8 mouse cellular contexts compared by ENCODE assay signal in the genomic region with DNA sequence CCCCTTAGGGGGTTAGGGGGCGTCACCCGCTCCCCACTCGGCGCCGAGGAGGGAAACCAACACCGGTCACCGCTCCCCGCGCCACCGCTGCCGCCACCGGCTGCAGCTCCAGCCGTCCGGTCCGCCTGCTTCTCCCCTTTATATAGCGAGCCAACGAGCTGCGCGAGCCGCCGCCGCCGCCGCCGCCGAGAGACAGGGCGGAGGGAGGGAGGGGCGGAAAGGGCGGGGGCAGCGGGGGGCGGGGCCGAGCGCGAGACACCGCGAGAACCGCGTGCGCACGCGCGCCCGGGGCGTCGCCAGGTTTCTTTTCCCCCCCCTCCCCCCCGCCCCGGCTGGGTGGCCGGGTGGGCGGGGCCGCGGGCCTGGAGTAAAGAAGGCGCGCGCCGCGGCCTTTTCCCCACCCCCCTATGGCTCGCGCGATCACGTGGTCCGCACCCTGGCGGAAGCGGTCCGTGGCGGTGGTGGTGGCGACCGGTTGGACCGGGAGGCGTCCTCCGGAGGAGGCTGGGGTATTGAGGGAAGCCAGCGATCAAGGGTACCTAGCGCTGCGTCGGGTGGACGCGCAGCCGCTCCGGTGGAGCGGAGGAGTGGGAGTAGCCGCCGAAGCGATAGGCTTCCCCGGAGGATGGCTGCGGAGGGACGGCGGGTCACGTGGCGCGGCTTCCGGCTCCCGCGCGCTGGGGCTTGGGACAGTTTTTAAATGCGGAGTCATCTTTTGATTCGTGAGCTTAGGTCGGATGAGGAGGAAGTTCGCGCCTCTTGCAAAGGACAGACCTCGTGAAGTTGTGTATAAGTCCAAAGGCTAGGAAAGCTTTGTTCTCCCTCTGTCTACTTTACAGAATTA. TPM values are rescaled to one million over a fixed set of nuclear protein-coding genes. Genes with fewer than 3 reads are reported as not detected.
DNase-seq lines count a peak whose midpoint lies in the region; ATAC-seq and TF ChIP-seq lines count a peak whose summit lies in the region.

Gene Gtf2a1 (minus strand): TSS at position 641 of the 844 bp plus-strand sequence.

- TF ChIP-seq POLR2A in bone marrow, adult 2 months (IDR thresholded peaks at IDR 0.05; ENCODE audit: borderline replicate concordance, control insufficient read depth, low read depth, low read length), result peak; percentile 100

- TF ChIP-seq CTCF in bone marrow, adult 2 months (IDR thresholded peaks at IDR 0.05; ENCODE audit: control insufficient read depth, insufficient read depth, low read length), result no peak; the same call in 1 of the 2 replicates

- H3K4me3 ChIP-seq in bone marrow, adult 2 months (replicated peaks; ENCODE audit: control insufficient read depth, low read depth, low read length), result peak within 1 kb of the TSS; percentile 98
- H3K4me3 ChIP-seq in embryonic facial prominence, embryonic 15.5 days (replicated peaks), result peak within 1 kb of the TSS; percentile 81
- H3K4me3 ChIP-seq in kidney, embryonic 14.5 days (ENCODE audit: low read length), result peak within 1 kb of the TSS; percentile 87
- H3K4me3 ChIP-seq in limb, embryonic 15.5 days, result peak within 1 kb of the TSS; percentile 77

- WGBS in bone marrow, adult 2 months, result under 1% methylated on average over 86 of the region's 99 CpGs
- WGBS in embryonic facial prominence, embryonic 15.5 days, result under 1% methylated on average over 64 of the region's 99 CpGs
- under 1% methylated on average over 86 of the region's 99 CpGs for WGBS in kidney, embryonic 14.5 days
- under 1% methylated on average over 52 of the region's 99 CpGs for WGBS in limb, embryonic 15.5 days

- peak; percentile 96 for DNase-seq in 416B (ENCODE audit: low read depth)
- peak; percentile 96 for DNase-seq in heart, adult 9 months (ENCODE audit: low spot score in 2 of 2)
- DNase-seq in monocyte, adult 2 months (ENCODE audit: low read depth in 1 of 2, low spot score in 2 of 2), result peak; percentile 89 to 95
- DNase-seq in spleen, postnatal 36 days (ENCODE audit: low spot score in 2 of 2), result peak; percentile 92 to 94

- H3K27me3 ChIP-seq in embryonic facial prominence, embryonic 15.5 days, result no peaks in the 10 kb centered on the region
- H3K27me3 ChIP-seq in kidney, embryonic 14.5 days (ENCODE audit: control insufficient read depth, insufficient read depth, low read length), result no peaks in the 10 kb centered on the region
- H3K27me3 ChIP-seq in limb, embryonic 15.5 days, result no peaks in the 10 kb centered on the region

- peak within 1 kb of the TSS; percentile 95 for H3K9ac ChIP-seq in embryonic facial prominence, embryonic 15.5 days
- H3K9ac ChIP-seq in kidney, embryonic 14.5 days (ENCODE audit: low read depth, low read length), result peak within 1 kb of the TSS; percentile 100
- peak within 1 kb of the TSS; percentile 91 for H3K9ac ChIP-seq in limb, embryonic 15.5 days

- H3K9me3 ChIP-seq in embryonic facial prominence, embryonic 15.5 days (replicated peaks), result no peaks in the 10 kb centered on the region
- H3K9me3 ChIP-seq in kidney, embryonic 14.5 days (ENCODE audit: control insufficient read depth, low read length), result no peaks in the 10 kb centered on the region
- no peaks in the 10 kb centered on the region for H3K9me3 ChIP-seq in limb, embryonic 15.5 days

- H3K36me3 ChIP-seq in embryonic facial prominence, embryonic 15.5 days, result peaks cover 4% of the 10 kb centered on the region; the same call in 1 of the 2 replicates
- peaks cover 7% of the 10 kb centered on the region for H3K36me3 ChIP-seq in kidney, embryonic 14.5 days (ENCODE audit: control insufficient read depth, insufficient read depth, low read length)
- peaks cover 2% of the 10 kb centered on the region; the same call in 1 of the 2 replicates for H3K36me3 ChIP-seq in limb, embryonic 15.5 days

- peak within 1 kb of the TSS; percentile 59 for H3K4me2 ChIP-seq in embryonic facial prominence, embryonic 15.5 days (replicated peaks)
- H3K4me2 ChIP-seq in kidney, embryonic 14.5 days (replicated peaks; ENCODE audit: low read depth, low read length), result peak within 1 kb of the TSS; percentile 79
- H3K4me2 ChIP-seq in limb, embryonic 15.5 days, result peak within 1 kb of the TSS; percentile 59

- H3K4me1 ChIP-seq in bone marrow, adult 2 months (ENCODE audit: control insufficient read depth, insufficient read depth, low read length), result peaks cover 4% of the 10 kb centered on the region
- peaks cover 17% of the 10 kb centered on the region for H3K4me1 ChIP-seq in embryonic facial prominence, embryonic 15.5 days
- peaks cover 14% of the 10 kb centered on the region for H3K4me1 ChIP-seq in kidney, embryonic 14.5 days (ENCODE audit: control insufficient read depth, insufficient read depth, low read length)
- H3K4me1 ChIP-seq in limb, embryonic 15.5 days, result peaks cover 16% of the 10 kb centered on the region

- peak within 1 kb of the TSS; percentile 100 for H3K27ac ChIP-seq in bone marrow, adult 2 months (ENCODE audit: control insufficient read depth, insufficient read depth, low read depth, low read length, poor library complexity)
- peak within 1 kb of the TSS; percentile 100 for H3K27ac ChIP-seq in embryonic facial prominence, embryonic 15.5 days (replicated peaks)
- H3K27ac ChIP-seq in kidney, embryonic 14.5 days (ENCODE audit: low read depth, low read length), result peak within 1 kb of the TSS; percentile 100
- H3K27ac ChIP-seq in limb, embryonic 15.5 days, result peak within 1 kb of the TSS; percentile 98

- peak; percentile 88 for ATAC-seq in embryonic facial prominence, embryonic 15.5 days (ENCODE audit: insufficient number of reproducible peaks, low FRiP score, low TSS enrichment, low read depth)
- ATAC-seq in kidney, embryonic 14.5 days (ENCODE audit: low FRiP score, low TSS enrichment), result peak; percentile 91
- peak; percentile 85 for ATAC-seq in limb, embryonic 15.5 days (ENCODE audit: insufficient number of reproducible peaks, low FRiP score, low TSS enrichment, low read depth)

RNA-seq across cellular contexts. Expression of gene Gtf2a1, which starts in this region (rescaled TPM):
- 26.2 and 38.5 TPM in 2 replicates for polyA plus RNA-seq in bone marrow, adult 2 months (2011; ENCODE audit: insufficient read depth, insufficient read length, low replicate concordance, missing spikeins)
- polyA plus RNA-seq in embryonic facial prominence, embryonic 15.5 days (2015; fragmentation: Nextera tagmentation; extraction: Ambion mirVana), result 36.5 and 36.8 TPM in 2 replicates
- 33.4 and 45.7 TPM in 2 replicates for polyA plus RNA-seq in kidney, embryonic 14.5 days (2014; fragmentation: Nextera tagmentation; extraction: Ambion mirVana)
- polyA plus RNA-seq in limb, embryonic 15.5 days (2015; fragmentation: Nextera tagmentation; extraction: Ambion mirVana), result 30.2 and 37.6 TPM in 2 replicates

Comparison
In these comparisons a context has a peak if more than half of its experiments do, and no peak if none do; other contexts are left out.
1. Peak in every context shown above with its lines: DNase-seq, ATAC-seq, H3K4me3 ChIP-seq and H3K27ac ChIP-seq.